Mouse (Mus musculus) heart, adult 2 months (tissue): ENCODE results near the gene Pml. TPM values are rescaled to one million over a fixed set of nuclear protein-coding genes. Genes with fewer than 3 reads are reported as not detected.

ENCODE experiments used
- DNase-seq, 2 experiments: peaks; one replicate each; pipeline ENCODE4 v3.0.0; 2021
- H3K27ac ChIP-seq: fragments of 200-600 bp; 2 replicates; pipeline ENCODE4 v1.8.1; 2022
- H3K27me3 ChIP-seq: fragments of 200-500 bp; 2 replicates; pipeline ENCODE4 v1.6.1; 2012; ENCODE audit warnings: mild to moderate bottlenecking, low read length, inconsistent platforms, mixed read lengths; ENCODE audit not compliant: control insufficient read depth, insufficient read depth
- H3K36me3 ChIP-seq: fragments of 200-500 bp; 2 replicates; pipeline ENCODE4 v1.6.1; 2012; ENCODE audit warnings: low read length, inconsistent platforms; ENCODE audit not compliant: control insufficient read depth, insufficient read depth
- H3K4me1 ChIP-seq: fragments of 200-500 bp; 2 replicates; pipeline ENCODE4 v1.6.1; 2011; ENCODE audit warnings: low read length; ENCODE audit not compliant: control insufficient read depth, insufficient read depth
- H3K4me3 ChIP-seq: fragments of 200-600 bp; 2 replicates; pipeline ENCODE4 v1.8.1; 2022
- H3K79me2 ChIP-seq: fragments of 200-500 bp; replicated peaks from 2 replicates; pipeline ENCODE4 v1.6.1; 2012; ENCODE audit warnings: mild to moderate bottlenecking, inconsistent platforms, low read length, moderate library complexity, mixed read lengths; ENCODE audit not compliant: control insufficient read depth, insufficient read depth
- H3K9ac ChIP-seq: fragments of 200-500 bp; 2 replicates; pipeline ENCODE4 v1.6.1; 2012; ENCODE audit warnings: low read depth, mild to moderate bottlenecking, control low read depth, inconsistent platforms, low read length, mixed read lengths
- CTCF ChIP-seq: fragments of 200-600 bp; IDR thresholded peaks from 2 replicates; pipeline ENCODE4 v1.8.1; 2022; ENCODE audit warnings: antibody characterized with exemption, mild to moderate bottlenecking, moderate library complexity
- EP300 ChIP-seq: fragments of 200-500 bp; IDR thresholded peaks from 2 replicates; pipeline ENCODE4 v1.6.1; 2011; ENCODE audit warnings: low read depth, low read length, control low read depth; ENCODE audit not compliant: insufficient read depth
- POLR2A ChIP-seq: fragments of 200-500 bp; IDR thresholded peaks from 2 replicates; pipeline ENCODE4 v1.6.1; 2011; ENCODE audit warnings: mild to moderate bottlenecking, low read depth, low read length, control low read depth; ENCODE audit not compliant: insufficient read depth
- WGBS: fragments of 180-500 bp; shearing (Covaris S2); methylation state at CpG from one replicate; pipeline ENCODE4 v1.1.7; 2018; 5-methylcytosine and 5-hydroxymethylcytosine counted together
- intact Hi-C: fragments of 180-260 bp; cut with DNase I; formaldehyde crosslinking; loops from one replicate; pipeline ENCODE4 v1.15.1; 2025
- long read RNA-seq: library from polyadenylated mRNA; stranded (forward); transcript quantifications from one replicate; pipeline ENCODE4 v2.0.0, GENCODE M21; 2021
- polyA plus RNA-seq: library from polyadenylated mRNA; depleted of rRNA; stranded (reverse); fragments of >200 nt; gene quantifications from 2 replicates; pipeline ENCODE4 v1.2.3, GENCODE M21; 2012; rRNA removed
- total RNA-seq, 2 experiments: library from RNA; stranded (reverse); gene quantifications; 2 replicates each; pipeline ENCODE4 v1.2.3; 2021

The Pml gene
- total RNA-seq (1 to 10 TPM; 7.5 to 8.2 TPM), polyA plus RNA-seq (10.4 and 10.5 TPM in 2 replicates)
- long read RNA-seq, full-length matches to known transcripts = 5 of 10 reads
- long read RNA-seq, partial matches to known transcripts = 1 of 10 reads
- long read RNA-seq, other reads (novel, unspliced or antisense) = 4 of 10 reads

DNA sequence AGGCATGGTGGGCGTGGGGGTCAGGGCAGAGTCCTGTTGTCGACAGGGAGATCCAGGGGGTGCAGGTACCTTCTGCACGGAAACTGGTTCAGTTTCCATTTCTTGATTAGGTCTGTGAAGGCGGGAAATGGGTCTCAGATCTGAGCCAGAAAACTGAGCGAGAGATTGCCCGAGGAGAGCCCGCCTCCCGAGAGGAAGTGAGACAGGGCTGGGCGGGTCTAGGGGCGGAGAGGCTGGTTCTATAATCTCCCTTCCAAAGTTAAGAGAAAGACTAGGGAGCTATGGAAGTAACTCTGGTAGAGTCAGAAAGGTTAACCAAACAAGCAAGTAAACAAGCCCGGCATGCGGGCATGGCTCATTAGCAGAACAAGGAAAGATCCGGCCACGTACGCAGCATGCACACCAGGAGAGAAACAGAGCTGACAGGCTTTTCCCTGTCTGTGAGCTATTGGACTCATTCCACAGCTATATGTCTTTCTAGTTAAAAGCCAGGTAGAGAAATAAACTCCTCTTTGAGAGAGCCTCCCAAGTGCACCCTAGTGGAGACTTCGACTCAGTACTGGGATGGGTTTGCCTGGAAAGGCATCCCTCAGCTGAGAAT is at the start of gene Pml:
Gene Pml (minus strand): TSS at position 195 of the 601 bp plus-strand sequence.
- peak within 1 kb of the TSS; percentile 58 for H3K4me3 ChIP-seq
- H3K27ac ChIP-seq = peak within 1 kb of the TSS; percentile 86
- no peaks in the 10 kb centered on the region for H3K27me3 ChIP-seq
- 0% methylated on average over 16 of the region's 16 CpGs for WGBS
- peaks cover 1% of the 10 kb centered on the region; the same call in 1 of the 2 replicates for H3K79me2 ChIP-seq
- H3K4me1 ChIP-seq = peaks cover 14% of the 10 kb centered on the region
- peak within 1 kb of the TSS; percentile 80 for H3K9ac ChIP-seq
- peak; percentile 84 to 87 for DNase-seq
- H3K36me3 ChIP-seq = peaks cover 10% of the 10 kb centered on the region
- intact Hi-C loops = no loop called here
- TF ChIP-seq POLR2A = peak; percentile 76
- TF ChIP-seq EP300 = no peak
- TF ChIP-seq CTCF = peak; percentile 40

GRCm38 (mm10) chr9:58297961-58298477 is 48.4 kb upstream of the Pml start:
- H3K9ac ChIP-seq = no peak overlapping the region
- no peak overlapping the region for H3K4me3 ChIP-seq
- TF ChIP-seq CTCF (no peak), POLR2A (no peak), EP300 (no peak)
- no peak for DNase-seq
- intact Hi-C loops = no loop called here
- no peaks in the 10 kb centered on the region for H3K27me3 ChIP-seq
- 36% methylated on average over 4 of the region's 4 CpGs for WGBS
- no peak overlapping the region for H3K27ac ChIP-seq
- H3K79me2 ChIP-seq = no peaks in the 10 kb centered on the region
- peaks cover 3% of the 10 kb centered on the region for H3K4me1 ChIP-seq
- no peaks in the 10 kb centered on the region for H3K36me3 ChIP-seq

- H3K36me3 ChIP-seq = no peaks in the 10 kb centered on the region
- intact Hi-C loops = no loop called here
- H3K27ac ChIP-seq = no peak overlapping the region
- H3K4me1 ChIP-seq = peaks cover 3% of the 10 kb centered on the region
- no peak overlapping the region for H3K4me3 ChIP-seq
- H3K9ac ChIP-seq = no peak overlapping the region
- DNase-seq = no peak
- no peak for TF ChIP-seq EP300
- H3K79me2 ChIP-seq = no peaks in the 10 kb centered on the region
- WGBS = 78% methylated on average over 6 of the region's 6 CpGs
- no peaks in the 10 kb centered on the region for H3K27me3 ChIP-seq
These were observed 47.5 kb upstream of the Pml start for GRCm38 (mm10) chr9:58297065-58297464.

DNA sequence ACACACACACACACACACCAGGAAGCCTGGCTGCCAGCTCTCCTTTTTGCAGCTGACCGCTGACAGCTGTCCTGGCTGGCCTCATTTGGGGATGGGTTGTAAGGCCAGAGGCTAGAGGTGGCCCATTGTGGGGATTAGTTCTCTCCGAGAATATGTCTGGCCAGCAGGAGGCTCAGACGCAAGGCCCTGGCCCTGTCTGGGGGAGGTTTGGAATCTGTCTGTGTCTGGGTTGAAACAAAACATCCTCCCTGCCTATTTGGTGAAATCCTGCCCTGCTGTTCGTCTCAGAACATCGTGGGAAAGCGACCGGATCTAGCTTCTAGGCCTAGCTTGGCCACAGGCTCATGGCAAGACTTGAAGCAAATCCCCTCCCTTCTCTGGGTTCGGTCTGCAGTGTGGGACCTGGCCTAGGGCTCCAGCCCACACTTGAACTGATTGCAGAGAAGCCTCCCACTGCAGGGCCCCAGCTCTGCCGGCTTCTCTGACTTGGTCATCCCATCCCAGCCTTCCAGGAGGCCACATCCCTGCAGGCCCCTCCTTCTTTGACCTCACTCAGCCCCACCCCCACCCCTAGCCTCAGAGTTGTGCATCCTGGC is 46.3 kb upstream of the Pml start:
- intact Hi-C loops = no loop called here
- Histone ChIP-seq H3K27ac (peak overlapping the region; percentile 53), H3K79me2 (no peaks in the 10 kb centered on the region), H3K9ac (no peak overlapping the region), H3K4me1 (peaks cover 3% of the 10 kb centered on the region), H3K27me3 (no peaks in the 10 kb centered on the region), H3K36me3 (no peaks in the 10 kb centered on the region), H3K4me3 (no peak overlapping the region)
- peak; percentile 66 to 77 for DNase-seq
- 36% methylated on average over 9 of the region's 9 CpGs for WGBS
- TF ChIP-seq POLR2A (no peak), EP300 (0 out of 2 replicates have a peak, but pooled peaks have one; percentile 40), CTCF (peak; percentile 42)

- WGBS = 83% methylated on average over 3 of the region's 3 CpGs
- no peak overlapping the region for H3K27ac ChIP-seq
- no peak for TF ChIP-seq EP300
- no peaks in the 10 kb centered on the region for H3K79me2 ChIP-seq
- H3K27me3 ChIP-seq = no peaks in the 10 kb centered on the region
- H3K4me3 ChIP-seq = no peak overlapping the region
- intact Hi-C loops = no loop called here
- H3K4me1 ChIP-seq = peaks cover 3% of the 10 kb centered on the region
- DNase-seq = no peak
- no peak overlapping the region for H3K9ac ChIP-seq
- H3K36me3 ChIP-seq = no peaks in the 10 kb centered on the region
These were observed 45.8 kb upstream of the Pml start for GRCm38 (mm10) chr9:58295345-58295744.

DNA sequence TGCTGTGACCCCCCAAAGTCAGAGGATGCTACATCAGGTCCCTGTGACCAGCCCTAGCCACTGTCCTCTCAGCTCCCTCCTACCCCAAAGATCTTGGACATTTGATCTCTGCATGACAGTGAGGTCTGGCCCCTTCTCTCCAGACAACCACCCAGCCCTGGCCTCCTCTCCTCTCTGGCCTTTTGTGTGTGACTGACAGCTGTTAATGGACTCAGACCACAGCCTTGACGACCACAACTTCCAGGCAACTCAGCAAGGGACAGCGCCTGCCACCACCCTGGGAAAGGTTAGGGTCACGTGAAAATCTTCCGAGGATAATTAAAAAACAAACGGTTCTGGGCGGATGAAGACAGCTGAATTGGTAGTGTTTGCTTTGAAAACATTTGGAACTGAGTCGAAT is 44.9 kb upstream of the Pml start:
- intact Hi-C loops = no loop called here
- Histone ChIP-seq H3K79me2 (no peaks in the 10 kb centered on the region), H3K36me3 (no peaks in the 10 kb centered on the region), H3K27ac (no peak overlapping the region), H3K9ac (no peak overlapping the region), H3K4me3 (no peak overlapping the region), H3K4me1 (peaks cover 3% of the 10 kb centered on the region), H3K27me3 (no peaks in the 10 kb centered on the region)
- TF ChIP-seq CTCF = no peak
- TF ChIP-seq POLR2A = no peak
- TF ChIP-seq EP300 = no peak
- WGBS = 65% methylated on average over 7 of the region's 7 CpGs
- DNase-seq = no peak
